Mouse (Mus musculus): ENCODE data around the gene Pde6g. TPM values are rescaled to one million over a fixed set of nuclear protein-coding genes. Genes with fewer than 3 reads are reported as not detected.
A peak's percentile ranks its signal among the peaks of the same experiment; 100 is the strongest.

Pde6g gene
- polyA plus RNA-seq, 1 experiment from 2014 or later: 0.34 TPM

GRCm38 (mm10) chr11:120465521-120465920, 12.2 kb upstream of the Pde6g start:
- 91% methylated on average over 4 of the region's 4 CpGs for WGBS

GRCm38 (mm10) chr11:120464365-120464764, 11.1 kb upstream of the Pde6g start:
- Histone ChIP-seq H3K4me3 (replicated peaks) (no peak overlapping the region), H3K9me3 (no peaks in the 10 kb centered on the region), H3K4me1 (replicated peaks) (peaks cover 20% of the 10 kb centered on the region), H3K4me2 (replicated peaks) (no peak overlapping the region), H3K9ac (no peak overlapping the region), H3K27ac (no peak overlapping the region), H3K27me3 (replicated peaks) (no peaks in the 10 kb centered on the region), H3K36me3 (peaks cover 31% of the 10 kb centered on the region)
- WGBS: 87% methylated on average over 5 of the region's 5 CpGs
- no peak for ATAC-seq

More at GRCm38 (mm10) chr11:120465521-120465920, 12.2 kb upstream of the Pde6g start:
- Histone ChIP-seq H3K27me3 (replicated peaks) (no peaks in the 10 kb centered on the region), H3K9ac (0 out of 2 replicates have a peak overlapping the region, but pooled peaks have one; percentile 5), H3K4me1 (replicated peaks) (peaks cover 20% of the 10 kb centered on the region), H3K4me2 (replicated peaks) (no peak overlapping the region), H3K27ac (no peak overlapping the region), H3K36me3 (peaks cover 31% of the 10 kb centered on the region), H3K4me3 (replicated peaks) (no peak overlapping the region), H3K9me3 (no peaks in the 10 kb centered on the region)
- no peak for ATAC-seq

- H3K4me1 ChIP-seq (replicated peaks): peaks cover 22% of the 10 kb centered on the region
- H3K27ac ChIP-seq: no peak overlapping the region
- no peaks in the 10 kb centered on the region for H3K27me3 ChIP-seq (replicated peaks)
- H3K36me3 ChIP-seq: peaks cover 29% of the 10 kb centered on the region; the same call in 1 of the 2 replicates
- no peak for ATAC-seq
- no peak overlapping the region for H3K4me2 ChIP-seq (replicated peaks)
- no peaks in the 10 kb centered on the region for H3K9me3 ChIP-seq
- no peak overlapping the region for H3K9ac ChIP-seq
- no peak overlapping the region for H3K4me3 ChIP-seq (replicated peaks)
- 89% methylated on average over 2 of the region's 2 CpGs for WGBS
These were observed 10.2 kb upstream of the Pde6g start for GRCm38 (mm10) chr11:120463536-120463935.

GRCm38 (mm10) chr11:120458847-120459597, 5.7 kb upstream of the Pde6g start:
- WGBS: 63% methylated on average over 6 of the region's 6 CpGs

GRCm38 (mm10) chr11:120457772-120458751, 4.8 kb upstream of the Pde6g start, which contains the start of the genes Oxld1 and Ccdc137:
Oxld1 (minus strand) TSS chr11:120458068.
Ccdc137 (plus strand) TSS chr11:120458115.
- ATAC-seq: peak; percentile 95
- Histone ChIP-seq H3K27me3 (replicated peaks) (no peaks in the 10 kb centered on the region), H3K9me3 (no peaks in the 10 kb centered on the region), H3K27ac (peak within 1 kb of the TSS; percentile 84), H3K36me3 (peaks cover 23% of the 10 kb centered on the region; the same call in 1 of the 2 replicates), H3K4me3 (replicated peaks) (peak within 1 kb of the TSS; percentile 93), H3K9ac (peak within 1 kb of the TSS; percentile 98), H3K4me1 (replicated peaks) (peaks cover 12% of the 10 kb centered on the region; the same call in 1 of the 2 replicates), H3K4me2 (replicated peaks) (peak within 1 kb of the TSS; percentile 82)
- 3% methylated on average over 62 of the region's 62 CpGs for WGBS

More at GRCm38 (mm10) chr11:120458847-120459597, 5.7 kb upstream of the Pde6g start:
- no peaks in the 10 kb centered on the region for H3K27me3 ChIP-seq (replicated peaks)
- no peak for ATAC-seq
- peak overlapping the region; percentile 82 for H3K4me2 ChIP-seq (replicated peaks)
- H3K4me3 ChIP-seq (replicated peaks): peak overlapping the region; percentile 93
- peaks cover 29% of the 10 kb centered on the region; the same call in 1 of the 2 replicates for H3K36me3 ChIP-seq
- peak overlapping the region; percentile 98 for H3K9ac ChIP-seq
- no peaks in the 10 kb centered on the region for H3K9me3 ChIP-seq
- H3K4me1 ChIP-seq (replicated peaks): peaks cover 12% of the 10 kb centered on the region; the same call in 1 of the 2 replicates
- H3K27ac ChIP-seq: no peak overlapping the region

- peak overlapping the region; percentile 82 for H3K4me2 ChIP-seq (replicated peaks)
- H3K4me3 ChIP-seq (replicated peaks): peak overlapping the region; percentile 93
- H3K27ac ChIP-seq: peak overlapping the region; percentile 84
- H3K36me3 ChIP-seq: peaks cover 21% of the 10 kb centered on the region; the same call in 1 of the 2 replicates
- H3K27me3 ChIP-seq (replicated peaks): no peaks in the 10 kb centered on the region
- peak overlapping the region; percentile 98 for H3K9ac ChIP-seq
- peaks cover 12% of the 10 kb centered on the region; the same call in 1 of the 2 replicates for H3K4me1 ChIP-seq (replicated peaks)
- peak; percentile 36; the same call in 1 of the 2 replicates for ATAC-seq
- no peaks in the 10 kb centered on the region for H3K9me3 ChIP-seq
- WGBS: 22% methylated on average over 14 of the region's 14 CpGs
These were observed 4.1 kb upstream of the Pde6g start for GRCm38 (mm10) chr11:120457370-120457769.

- Histone ChIP-seq H3K9me3 (no peaks in the 10 kb centered on the region), H3K9ac (no peak overlapping the region), H3K27me3 (replicated peaks) (no peaks in the 10 kb centered on the region), H3K4me3 (replicated peaks) (no peak overlapping the region), H3K4me1 (replicated peaks) (peaks cover 12% of the 10 kb centered on the region; the same call in 1 of the 2 replicates), H3K27ac (no peak overlapping the region), H3K4me2 (replicated peaks) (no peak overlapping the region), H3K36me3 (peaks cover 8% of the 10 kb centered on the region; the same call in 1 of the 2 replicates)
- WGBS: 93% methylated on average over 7 of the region's 7 CpGs
- no peak for ATAC-seq
These were observed 2.1 kb upstream of the Pde6g start for GRCm38 (mm10) chr11:120455413-120455812.

- H3K27me3 ChIP-seq (replicated peaks): no peaks in the 10 kb centered on the region
- no peaks in the 10 kb centered on the region for H3K9me3 ChIP-seq
- peaks cover 5% of the 10 kb centered on the region; the same call in 1 of the 2 replicates for H3K36me3 ChIP-seq
- no peak overlapping the region for H3K9ac ChIP-seq
- peaks cover 12% of the 10 kb centered on the region; the same call in 1 of the 2 replicates for H3K4me1 ChIP-seq (replicated peaks)
- no peak overlapping the region for H3K4me3 ChIP-seq (replicated peaks)
- H3K27ac ChIP-seq: no peak overlapping the region
- H3K4me2 ChIP-seq (replicated peaks): no peak overlapping the region
- WGBS: 92% methylated on average over 4 of the region's 4 CpGs
- ATAC-seq: no peak
These were observed 1.7 kb upstream of the Pde6g start for GRCm38 (mm10) chr11:120454965-120455364.

GRCm38 (mm10) chr11:120452246-120452645, 1.1 kb downstream of the Pde6g start:
- ATAC-seq: no peak
- no peak overlapping the region for H3K4me2 ChIP-seq (replicated peaks)
- WGBS: 65% methylated on average over 3 of the region's 3 CpGs
- no peak overlapping the region for H3K4me3 ChIP-seq (replicated peaks)
- H3K9ac ChIP-seq: no peak overlapping the region
- no peak overlapping the region for H3K27ac ChIP-seq
- no peaks in the 10 kb centered on the region for H3K27me3 ChIP-seq (replicated peaks)
- H3K4me1 ChIP-seq (replicated peaks): 0 out of 2 replicates have a peak, but pooled peaks cover 5% of the 10 kb centered on the region
- H3K36me3 ChIP-seq: no peaks in the 10 kb centered on the region; the same call in 1 of the 2 replicates
- H3K9me3 ChIP-seq: no peaks in the 10 kb centered on the region

GRCm38 (mm10) chr11:120447179-120447578, 6.1 kb downstream of the Pde6g start:
- no peak for ATAC-seq
- WGBS: 76% methylated on average over 7 of the region's 7 CpGs
- H3K27me3 ChIP-seq (replicated peaks): no peaks in the 10 kb centered on the region
- no peak overlapping the region for H3K4me2 ChIP-seq (replicated peaks)
- no peak overlapping the region for H3K9ac ChIP-seq
- no peak overlapping the region for H3K4me3 ChIP-seq (replicated peaks)
- no peaks in the 10 kb centered on the region for H3K36me3 ChIP-seq
- no peaks in the 10 kb centered on the region for H3K4me1 ChIP-seq (replicated peaks)
- H3K9me3 ChIP-seq: no peaks in the 10 kb centered on the region
- H3K27ac ChIP-seq: no peak overlapping the region

- H3K4me1 ChIP-seq (replicated peaks): no peaks in the 10 kb centered on the region
- H3K27me3 ChIP-seq (replicated peaks): no peaks in the 10 kb centered on the region
- H3K4me2 ChIP-seq (replicated peaks): no peak overlapping the region
- no peaks in the 10 kb centered on the region for H3K36me3 ChIP-seq
- WGBS: 54% methylated on average over 3 of the region's 3 CpGs
- H3K9me3 ChIP-seq: no peaks in the 10 kb centered on the region
- H3K27ac ChIP-seq: no peak overlapping the region
- ATAC-seq: no peak
- no peak overlapping the region for H3K4me3 ChIP-seq (replicated peaks)
- H3K9ac ChIP-seq: no peak overlapping the region
These were observed 7.8 kb downstream of the Pde6g start for GRCm38 (mm10) chr11:120445475-120445874.

GRCm38 (mm10) chr11:120444106-120444505, 9.2 kb downstream of the Pde6g start:
- Histone ChIP-seq H3K36me3 (no peaks in the 10 kb centered on the region), H3K27ac (no peak overlapping the region), H3K4me2 (replicated peaks) (no peak overlapping the region), H3K9ac (no peak overlapping the region), H3K27me3 (replicated peaks) (no peaks in the 10 kb centered on the region), H3K9me3 (no peaks in the 10 kb centered on the region), H3K4me1 (replicated peaks) (no peaks in the 10 kb centered on the region), H3K4me3 (replicated peaks) (no peak overlapping the region)
- ATAC-seq: no peak
- 69% methylated on average over 6 of the region's 6 CpGs for WGBS
